Mouse (Mus musculus) gastrocnemius, postnatal 4 days (tissue): ENCODE data around the gene Heatr6. TPM values are rescaled to one million over a fixed set of nuclear protein-coding genes. Genes with fewer than 3 reads are reported as not detected.

Experiments used
- DNase-seq, 2 experiments: peaks; one replicate each; pipeline ENCODE4 v3.0.0; 2021 to 2022; ENCODE audit warnings: low spot score in 2 of 2, mixed read lengths in 2 of 2
- total RNA-seq, 2 experiments: library from RNA; stranded (reverse); gene quantifications; 2 replicates each; pipeline ENCODE4 v1.2.3; 2021

The Heatr6 gene
- total RNA-seq, 2 experiments from 2014 or later, result 11.1 to 12.8 TPM

DNA sequence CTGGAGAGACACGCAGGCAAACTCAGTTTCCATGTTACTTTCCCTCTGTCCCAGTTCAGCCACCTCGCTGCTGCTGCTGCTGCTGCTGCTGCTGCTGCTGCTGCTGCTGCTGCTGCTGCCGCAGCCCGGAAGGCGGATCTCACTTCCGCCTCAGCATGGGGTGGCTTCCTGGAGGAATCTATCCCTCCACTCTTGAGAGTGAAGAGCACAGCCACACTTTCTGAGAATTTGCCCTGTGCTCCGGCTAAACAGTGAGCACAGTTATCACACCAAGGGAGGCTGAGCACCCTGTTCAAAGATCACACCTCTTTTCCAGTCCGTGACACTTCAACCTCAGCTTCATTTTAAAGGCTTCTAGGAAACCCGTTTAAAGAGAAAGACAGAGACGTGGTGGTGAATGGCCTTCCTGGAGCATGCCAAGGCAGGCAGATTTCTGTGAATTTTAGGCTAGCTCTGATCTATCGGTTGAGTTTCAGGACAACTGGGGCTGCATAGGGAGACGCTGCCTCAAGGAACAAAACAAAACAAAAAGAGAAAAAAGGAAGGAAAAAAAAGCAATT, 46.5 kb downstream of the Heatr6 start:
- DNase-seq, result no peak

DNA sequence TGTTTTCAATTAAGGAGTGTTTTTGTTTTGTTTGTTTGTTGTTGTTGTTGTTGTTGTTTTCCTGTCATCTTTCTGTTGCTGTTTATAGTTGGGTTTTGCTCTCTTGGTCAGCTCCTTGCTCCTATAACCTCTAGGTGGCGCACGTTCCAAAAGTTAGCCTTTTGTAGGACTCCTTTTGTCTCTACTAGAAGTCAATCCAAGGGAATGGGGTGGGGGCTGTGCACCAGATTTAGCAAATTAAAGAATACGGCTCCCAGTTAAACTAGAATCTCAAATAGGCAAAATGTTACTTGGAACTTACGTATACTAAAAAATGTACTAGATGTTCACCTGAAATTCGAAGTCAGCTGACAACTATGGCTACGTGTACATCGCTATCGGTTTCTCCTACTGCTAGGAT, 48.7 kb downstream of the Heatr6 start:
- no peak for DNase-seq

DNA sequence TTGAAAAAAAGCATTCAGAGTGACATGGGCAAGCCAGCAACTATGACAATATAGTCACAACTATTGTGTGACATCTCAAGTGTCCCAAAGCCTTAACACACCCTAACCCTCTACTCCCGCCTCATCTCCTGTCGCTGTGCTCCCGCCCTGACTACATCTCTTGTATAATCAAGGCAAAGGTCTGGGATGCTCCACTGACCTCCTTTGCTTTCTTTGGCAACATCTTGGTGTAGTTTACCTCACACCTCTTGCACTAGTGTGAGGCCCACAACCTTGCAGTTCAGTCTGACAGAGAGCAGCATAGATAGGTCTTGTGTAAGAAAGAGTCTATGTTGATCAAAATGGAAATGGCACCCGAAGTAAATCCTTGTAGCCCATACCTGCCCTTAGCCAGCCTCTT, 49.1 kb downstream of the Heatr6 start:
- no peak for DNase-seq

DNA sequence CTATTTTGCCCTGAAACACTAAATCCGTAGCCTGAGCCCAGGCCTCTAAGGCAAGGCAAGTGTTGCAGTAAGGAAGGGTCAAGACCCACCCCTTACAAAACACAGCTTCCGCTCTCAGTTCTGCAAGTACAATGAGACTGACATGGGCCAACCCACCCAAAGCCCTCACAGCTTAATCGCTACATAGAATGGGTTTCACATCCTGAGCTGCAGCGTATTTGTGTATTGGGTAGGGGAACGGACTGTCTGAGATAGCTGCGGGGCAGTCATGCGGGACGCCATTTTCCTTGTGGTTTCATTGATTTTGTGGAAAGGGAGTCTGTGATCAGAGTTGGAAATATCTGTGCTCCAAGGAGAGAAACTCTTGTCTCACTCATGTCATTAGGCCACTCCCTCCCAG, 56.9 kb downstream of the Heatr6 start:
- no peak for DNase-seq

DNA sequence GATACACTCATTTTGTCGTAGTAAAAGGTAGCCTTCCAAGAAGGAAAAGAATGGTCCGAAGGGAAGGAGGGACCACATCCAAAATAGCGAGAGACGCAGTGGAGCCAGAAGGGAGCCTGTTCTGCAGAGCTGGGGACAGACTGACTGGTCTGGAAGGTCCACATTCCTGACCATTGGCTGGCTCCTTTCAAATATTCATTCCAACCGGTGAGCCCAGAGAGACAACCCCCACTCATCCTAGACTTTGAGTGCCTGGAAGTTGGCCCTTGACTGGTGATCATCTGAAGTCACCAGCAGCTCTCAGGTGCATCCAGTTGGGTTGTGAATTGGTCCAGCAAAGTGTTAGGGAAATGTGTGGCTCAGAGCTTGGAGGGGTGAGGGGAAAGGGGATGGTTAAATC, 61.7 kb downstream of the Heatr6 start:
- no peak for DNase-seq

DNA sequence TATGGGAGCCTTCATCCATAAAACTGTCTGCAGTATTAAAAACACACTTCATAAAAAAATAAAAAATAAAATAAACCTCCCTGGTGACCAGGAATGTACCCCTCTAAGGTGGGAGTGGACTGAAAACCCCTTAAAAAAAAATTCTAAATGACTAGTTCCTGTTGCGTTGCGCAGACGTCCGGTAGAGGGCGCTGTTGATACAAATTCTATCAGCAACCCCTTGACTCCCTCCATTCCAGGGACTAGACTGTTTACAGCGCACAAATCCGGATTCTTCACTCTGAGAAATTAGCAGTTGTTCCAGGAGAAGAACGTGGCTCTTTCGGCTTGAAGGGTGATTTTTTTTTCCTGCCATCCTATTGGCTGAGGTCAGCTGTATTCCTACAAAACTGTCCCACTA, 62.1 kb downstream of the Heatr6 start:
- peak in 1 of 2 experiments; percentile 56 for DNase-seq

DNA sequence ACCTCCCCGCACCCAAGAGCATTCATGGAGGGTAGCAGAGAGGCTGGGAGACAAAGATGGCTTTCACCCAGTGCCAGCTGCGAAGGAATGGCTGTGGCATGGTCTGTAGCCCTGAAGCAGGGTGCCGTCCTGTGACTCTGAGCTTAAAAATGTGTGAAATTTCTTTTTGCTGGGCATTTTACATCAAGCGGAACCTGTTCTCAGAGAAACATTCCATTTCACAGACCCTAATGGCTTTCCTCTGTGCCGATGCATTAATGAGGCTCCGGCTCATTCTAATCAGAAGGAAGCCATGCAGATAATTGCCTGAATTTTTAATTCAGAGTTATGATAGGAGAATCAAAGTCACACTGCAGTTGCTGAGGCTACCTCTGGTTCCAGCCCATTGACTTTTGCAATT, 63.6 kb downstream of the Heatr6 start:
- no peak for DNase-seq

DNA sequence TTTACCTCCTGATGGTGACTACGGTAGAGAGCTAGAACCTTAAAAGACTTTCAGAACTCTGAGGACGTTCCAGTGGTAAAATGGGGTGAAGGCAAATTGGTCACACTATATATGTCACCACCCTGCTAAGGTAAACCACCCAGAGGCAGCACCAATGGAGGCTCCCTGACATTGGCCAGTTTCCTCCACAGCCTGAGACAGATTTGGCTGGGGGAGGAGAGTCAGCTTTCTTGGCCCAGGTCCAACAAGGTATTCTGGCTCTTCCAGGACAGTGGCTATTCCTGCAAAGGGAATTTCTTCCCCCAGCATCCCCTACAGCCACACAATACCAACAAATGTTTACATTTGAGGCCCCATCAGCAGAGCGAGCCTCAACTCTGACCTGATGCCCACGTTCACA, 64.5 kb downstream of the Heatr6 start:
- no peak for DNase-seq

DNA sequence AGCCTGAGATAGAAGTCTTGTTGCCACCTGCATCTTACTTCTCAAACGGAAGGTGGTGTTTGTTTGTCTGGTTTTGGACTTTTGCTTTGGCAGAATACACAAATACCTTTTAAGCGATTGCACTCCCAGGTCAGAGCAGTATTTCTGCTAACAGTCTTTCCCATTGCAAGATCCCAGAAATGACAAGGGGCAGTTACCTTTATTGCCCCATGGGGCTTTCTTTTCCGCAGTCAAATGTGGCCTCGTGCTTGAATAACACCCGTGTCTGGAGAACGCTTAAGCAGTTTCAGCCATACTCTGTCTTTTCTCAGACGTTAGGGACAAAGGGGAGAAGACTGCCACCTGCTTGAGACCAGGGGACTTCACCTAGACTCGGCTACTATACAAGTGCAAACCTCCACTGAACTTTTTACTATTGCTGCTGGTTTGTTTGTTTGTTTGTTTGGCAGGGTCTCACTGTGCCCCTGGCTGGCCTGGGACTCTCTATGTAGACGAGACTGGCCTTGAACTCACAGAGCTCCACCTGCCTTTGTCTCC, 65.2 kb downstream of the Heatr6 start:
- DNase-seq, result no peak

DNA sequence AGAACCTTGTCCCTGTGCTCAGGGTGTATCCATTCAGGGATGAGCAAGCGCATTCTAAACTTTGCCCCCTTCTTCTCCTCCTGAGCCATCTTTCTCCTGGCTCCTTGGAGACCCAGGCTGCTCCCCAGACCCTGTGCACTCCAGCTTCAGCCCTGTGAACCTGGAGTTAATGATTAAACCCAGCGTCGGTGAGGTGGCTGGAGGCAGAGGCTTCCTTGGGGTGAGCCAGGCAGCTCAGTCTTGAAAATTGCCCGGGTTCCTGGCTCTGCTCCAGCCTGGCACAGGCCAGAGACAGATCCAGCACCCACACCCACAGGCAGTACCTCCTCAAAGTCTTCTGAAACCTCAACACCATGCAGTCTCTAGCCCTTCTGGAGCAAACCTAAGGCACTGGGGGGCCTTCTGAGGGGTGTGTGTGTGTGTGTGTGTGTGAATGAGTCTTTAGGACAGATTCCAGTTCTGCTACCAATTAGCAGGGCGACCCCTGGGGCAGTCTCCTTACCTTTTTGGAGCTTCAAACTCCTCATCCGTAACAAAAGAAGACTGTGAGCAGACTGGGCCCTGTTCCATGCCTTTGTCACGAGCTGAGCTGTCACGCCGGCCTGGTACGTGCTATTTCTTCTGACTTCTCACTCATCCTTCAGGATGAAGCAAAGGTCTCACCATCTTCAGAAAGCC, 66.4 kb downstream of the Heatr6 start:
- no peak for DNase-seq

DNA sequence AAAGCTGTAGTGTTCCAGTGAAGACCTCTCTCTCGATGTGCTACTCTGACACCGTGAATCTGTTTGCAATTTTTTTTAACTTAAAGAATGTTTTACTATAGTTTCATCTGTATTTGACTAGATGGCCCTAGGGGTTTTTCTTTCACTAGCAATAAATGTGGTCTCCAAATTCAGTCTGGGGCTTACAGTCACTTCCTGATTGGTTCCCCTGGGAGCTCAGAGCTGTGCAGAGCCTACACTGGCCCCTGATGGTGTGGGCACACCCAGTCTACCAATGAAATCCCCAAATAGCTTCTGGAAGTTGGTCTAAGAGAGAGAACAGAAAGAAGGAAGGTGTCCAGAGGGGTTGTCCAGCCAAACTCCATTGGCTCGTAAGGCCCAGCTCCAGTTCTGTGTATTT, 72.6 kb downstream of the Heatr6 start:
- DNase-seq, result no peak

DNA sequence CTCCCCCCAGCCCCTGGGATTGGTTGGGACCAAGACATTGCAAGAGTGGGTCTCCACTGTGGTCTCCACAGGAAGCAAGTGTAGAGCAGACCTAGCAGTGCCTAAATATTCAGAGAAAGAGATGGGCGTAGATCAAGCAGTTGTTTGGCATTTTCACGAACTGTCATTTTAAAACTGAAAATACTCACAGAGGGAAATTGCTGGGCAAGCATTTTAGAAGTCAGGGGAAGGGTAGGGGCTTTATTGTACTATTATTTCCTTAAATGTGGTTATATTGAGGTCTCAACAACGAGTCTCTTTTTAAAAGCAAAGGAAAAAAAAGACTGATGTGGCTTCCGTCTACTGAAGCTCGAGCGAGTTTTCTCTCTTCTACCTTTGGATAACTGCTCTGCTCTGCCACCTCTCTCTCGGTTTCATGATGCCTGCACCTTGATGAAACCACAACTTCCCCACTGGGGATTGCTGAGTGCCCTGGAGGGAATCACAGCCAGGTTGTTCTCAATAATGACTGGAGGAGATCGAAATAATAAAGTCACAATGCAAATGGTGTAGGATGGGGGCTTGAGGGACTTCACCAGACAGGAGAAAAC, 75.2 kb downstream of the Heatr6 start:
- no peak for DNase-seq

DNA sequence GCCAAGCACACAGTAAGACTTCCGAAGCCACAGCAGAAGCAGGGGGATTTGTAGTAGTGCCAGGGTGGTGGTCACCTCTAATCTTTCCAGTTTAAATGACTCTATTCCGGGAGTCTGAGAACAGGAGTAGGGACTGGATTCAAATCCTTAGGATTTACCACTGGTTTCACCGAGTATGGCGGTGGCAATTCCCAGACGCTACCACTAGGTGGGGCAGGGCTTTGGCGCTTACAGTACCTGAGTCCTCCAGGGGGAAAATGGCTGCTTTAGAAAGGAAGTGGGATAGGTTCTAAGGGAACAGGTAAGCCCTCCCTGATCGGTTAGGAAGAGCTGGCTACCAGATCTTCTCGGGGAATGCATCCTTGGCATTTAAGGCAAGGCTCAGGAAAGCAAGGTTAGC, 78.9 kb downstream of the Heatr6 start:
- no peak for DNase-seq

Other genes with a start within 250 kb of the Heatr6 start
- not detected for gene Heatr9, start 231.5 kb upstream of the Heatr6 start, total RNA-seq
- not detected for gene Ccl5, start 223.2 kb upstream of the Heatr6 start, total RNA-seq
- gene Ccl9, start 175.1 kb upstream of the Heatr6 start, total RNA-seq, result 1 to 10 TPM; 4.0 to 4.9 TPM
- 1 to 10 TPM; 2.9 to 3.7 TPM for gene Ccl6, start 160.6 kb upstream of the Heatr6 start, total RNA-seq
- gene Rpl9-ps1, start 108.1 kb upstream of the Heatr6 start, total RNA-seq, result not detected
- gene Ccl3, start 104.3 kb upstream of the Heatr6 start, total RNA-seq, result not detected
- under 1 TPM in 1 of 2 experiments, not detected in 1; 0.44 TPM for gene Ccl4, start 91.1 kb upstream of the Heatr6 start, total RNA-seq
- gene Wfdc17, start 49.7 kb upstream of the Heatr6 start, total RNA-seq, result under 1 TPM; 0.75 to 0.78 TPM
- not detected for gene Wfdc18, start 44.7 kb upstream of the Heatr6 start, total RNA-seq
- gene Wfdc21, start 6.8 kb upstream of the Heatr6 start, total RNA-seq, result under 1 TPM in 1 of 2 experiments, not detected in 1; 0.73 TPM
- gene Hnf1b, start 96.4 kb downstream of the Heatr6 start, total RNA-seq, result under 1 TPM in 1 of 2 experiments, not detected in 1; 0.26 TPM
- gene Ddx52, start 188.4 kb downstream of the Heatr6 start, total RNA-seq, result 10 to 100 TPM; 13.3 to 15.3 TPM
- gene Synrg, start 210.7 kb downstream of the Heatr6 start, total RNA-seq, result 10 to 100 TPM; 40.7 to 46.2 TPM